Mouse (Mus musculus) limb, embryonic 12.5 days (tissue): ENCODE measurements around the gene Asic2. TPM values are rescaled to one million over a fixed set of nuclear protein-coding genes. Genes with fewer than 3 reads are reported as not detected.
A peak's percentile ranks its signal among the peaks of the same experiment; 100 is the strongest.

ENCODE experiments used
- ATAC-seq: fragments of 200-750 bp; cut with Nextera tagmentation; 2 replicates; pipeline ENCODE4 v1.8.0; 2017; ENCODE audit warnings: low read depth, moderate TSS enrichment; ENCODE audit not compliant: insufficient number of reproducible peaks, insufficient read depth, low FRiP score, low TSS enrichment
- H3K27ac ChIP-seq: fragments of 300-500 bp; sonication (generic); 2 replicates; pipeline ENCODE4 v1.5.1; 2016; ENCODE audit warnings: mild to moderate bottlenecking, moderate library complexity
- H3K27me3 ChIP-seq: fragments of 300-500 bp; sonication (generic); 2 replicates; pipeline ENCODE4 v1.6.1; 2016; ENCODE audit warnings: mild to moderate bottlenecking, moderate library complexity
- H3K36me3 ChIP-seq: fragments of 300-500 bp; sonication (generic); 2 replicates; pipeline ENCODE4 v1.6.1; 2016; ENCODE audit warnings: mild to moderate bottlenecking, moderate library complexity
- H3K4me1 ChIP-seq: fragments of 300-500 bp; sonication (generic); replicated peaks from 2 replicates; pipeline ENCODE4 v1.6.1; 2016
- H3K4me2 ChIP-seq: fragments of 300-500 bp; sonication (generic); 2 replicates; pipeline ENCODE4 v1.6.1; 2016; ENCODE audit warnings: mild to moderate bottlenecking, moderate library complexity
- H3K4me3 ChIP-seq: fragments of 300-500 bp; sonication (generic); replicated peaks from 2 replicates; pipeline ENCODE4 v1.5.1; 2016; ENCODE audit warnings: mild to moderate bottlenecking
- H3K9ac ChIP-seq: fragments of 300-500 bp; sonication (generic); replicated peaks from 2 replicates; pipeline ENCODE4 v1.6.1; 2016; ENCODE audit warnings: mild to moderate bottlenecking, moderate library complexity
- H3K9me3 ChIP-seq: fragments of 300-500 bp; sonication (generic); 2 replicates; pipeline ENCODE4 v1.6.1; 2016; ENCODE audit warnings: mild to moderate bottlenecking, moderate library complexity
- WGBS: fragments of 180-500 bp; shearing (Covaris S2); methylation state at CpG from one replicate; pipeline ENCODE4 v1.1.7; 2016; 5-methylcytosine and 5-hydroxymethylcytosine counted together
- polyA plus RNA-seq: library from polyadenylated mRNA; unstranded; fragments of >200 nt; fragmentation: Nextera tagmentation; extraction: Ambion mirVana; gene quantifications from 2 replicates; pipeline ENCODE4 v1.2.1, GENCODE M21; 2016

Gene Asic2
- polyA plus RNA-seq = 0.51 and 0.60 TPM in 2 replicates

- Histone ChIP-seq H3K9ac (no peak within 1 kb of the TSS), H3K27me3 (peaks cover 61% of the 10 kb centered on the region)
These were observed at the start of gene Asic2 for GRCm38 (mm10) chr11:81968401-81968881. Gene Asic2, minus strand, starts transcription at chr11:81968457.

DNA sequence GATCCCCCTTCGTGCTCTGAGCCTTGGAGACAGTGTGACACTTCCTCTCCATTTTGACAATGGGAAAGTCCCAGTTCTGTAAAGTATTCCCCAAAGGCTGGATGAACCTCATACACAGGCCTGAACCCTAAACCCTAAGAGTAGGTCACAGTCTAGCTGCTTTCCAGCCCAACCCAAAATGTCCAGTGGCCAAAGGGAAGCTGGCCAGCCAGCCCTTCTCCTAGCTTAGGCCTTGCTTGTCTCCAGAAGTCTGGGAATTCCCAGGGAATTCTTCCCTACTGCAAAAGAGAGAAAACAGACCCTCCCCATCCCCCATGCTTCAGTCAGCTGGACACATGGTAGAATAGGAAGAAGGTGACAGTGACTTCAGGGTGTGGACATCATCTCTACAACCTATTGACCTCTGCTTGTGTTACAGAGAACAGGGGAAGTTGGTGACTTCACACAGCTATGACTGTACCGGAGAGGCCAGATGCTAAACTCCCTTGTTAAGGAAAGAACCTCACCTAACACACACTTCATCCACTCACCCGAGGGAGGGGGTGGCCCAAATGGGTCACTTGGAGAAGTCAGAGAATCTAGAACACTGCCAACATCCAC lies 48.0 kb upstream of the Asic2 start:
- Histone ChIP-seq H3K4me3 (no peak overlapping the region), H3K4me1 (no peaks in the 10 kb centered on the region), H3K4me2 (no peak overlapping the region), H3K9ac (no peak overlapping the region), H3K36me3 (no peaks in the 10 kb centered on the region), H3K9me3 (no peaks in the 10 kb centered on the region), H3K27ac (no peak overlapping the region), H3K27me3 (no peaks in the 10 kb centered on the region)
- ATAC-seq = no peak
- 71% methylated on average over 3 of the region's 3 CpGs for WGBS

More at GRCm38 (mm10) chr11:81968401-81968881, at the start of gene Asic2:
- 2% methylated on average over 29 of the region's 29 CpGs for WGBS
- H3K4me2 ChIP-seq = peak within 1 kb of the TSS; percentile 53
- H3K4me1 ChIP-seq = peaks cover 11% of the 10 kb centered on the region; the same call in 1 of the 2 replicates
- peak within 1 kb of the TSS; percentile 22 for H3K4me3 ChIP-seq
- no peaks in the 10 kb centered on the region for H3K36me3 ChIP-seq
- H3K9me3 ChIP-seq = no peaks in the 10 kb centered on the region
- H3K27ac ChIP-seq = no peak within 1 kb of the TSS
- ATAC-seq = no peak

- Histone ChIP-seq H3K9me3 (no peaks in the 10 kb centered on the region), H3K4me1 (no peaks in the 10 kb centered on the region), H3K27me3 (no peaks in the 10 kb centered on the region; the same call in 1 of the 2 replicates), H3K27ac (no peak overlapping the region), H3K4me2 (no peak overlapping the region), H3K36me3 (no peaks in the 10 kb centered on the region), H3K9ac (no peak overlapping the region), H3K4me3 (no peak overlapping the region)
- no peak for ATAC-seq
- WGBS = 54% methylated on average over 2 of the region's 2 CpGs
These were observed 46.8 kb upstream of the Asic2 start for GRCm38 (mm10) chr11:82015066-82015465.

DNA sequence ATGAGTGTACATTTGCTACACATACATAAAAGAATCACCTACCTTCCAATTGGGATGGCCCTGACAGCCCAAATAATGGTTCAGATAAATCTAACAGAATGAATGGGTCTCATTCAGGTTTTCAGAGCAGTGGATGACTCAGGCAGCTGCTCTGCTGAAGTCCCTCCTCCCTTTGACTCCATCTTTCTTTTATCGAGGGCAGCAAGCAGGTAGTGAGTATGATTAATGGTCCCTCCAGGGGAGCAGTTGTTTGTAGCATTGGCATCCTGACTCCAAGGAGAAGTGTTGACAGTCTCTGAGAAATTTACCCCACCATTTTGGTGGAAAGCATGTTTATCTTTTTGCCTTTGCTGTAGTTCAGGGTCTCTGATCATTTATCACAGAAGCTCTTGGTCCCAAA lies 45.5 kb upstream of the Asic2 start:
- H3K36me3 ChIP-seq = no peaks in the 10 kb centered on the region
- H3K4me3 ChIP-seq = no peak overlapping the region
- no peak overlapping the region for H3K9ac ChIP-seq
- no peak overlapping the region for H3K27ac ChIP-seq
- WGBS = 50% methylated on average over 1 of the region's 1 CpGs
- H3K9me3 ChIP-seq = no peaks in the 10 kb centered on the region
- no peak overlapping the region for H3K4me2 ChIP-seq
- no peak for ATAC-seq
- no peaks in the 10 kb centered on the region for H3K4me1 ChIP-seq
- no peaks in the 10 kb centered on the region; the same call in 1 of the 2 replicates for H3K27me3 ChIP-seq

DNA sequence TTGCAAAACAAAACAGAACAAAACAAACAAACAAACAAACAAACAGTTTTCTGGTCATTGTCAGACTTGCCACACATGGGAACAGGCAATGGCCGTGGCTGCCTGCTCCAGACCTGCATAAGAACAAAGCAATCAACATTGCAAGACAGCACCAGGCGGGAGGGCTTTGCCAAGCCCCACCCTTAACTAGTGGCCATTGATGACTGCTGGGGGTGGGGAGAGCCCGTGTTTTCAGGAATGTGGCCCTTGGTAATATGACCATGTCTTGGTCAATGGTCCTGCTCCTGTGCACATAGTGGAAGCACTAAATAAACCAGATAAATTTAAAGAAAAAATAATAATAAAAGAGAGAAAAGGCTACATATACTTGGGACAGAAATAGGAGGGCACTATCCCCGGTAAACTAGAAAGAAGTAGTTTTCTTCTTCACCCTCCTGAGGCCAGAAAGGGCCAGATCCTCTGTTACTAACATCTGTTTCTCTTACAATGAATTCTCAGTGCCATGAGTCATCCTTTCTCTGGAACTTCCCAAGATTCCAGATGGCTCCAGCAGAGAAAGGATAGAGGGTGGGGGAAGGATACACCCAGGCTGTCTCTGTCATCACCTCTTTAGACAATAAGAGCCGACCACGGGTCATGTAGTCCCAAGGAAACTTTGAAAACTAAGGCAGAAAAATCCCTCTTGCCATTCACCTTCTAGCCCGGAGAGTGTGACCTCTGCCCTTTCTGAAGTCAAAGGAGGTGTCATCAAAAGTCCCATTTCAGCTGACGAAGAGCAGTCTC lies 43.3 kb upstream of the Asic2 start:
- peaks cover 6% of the 10 kb centered on the region; the same call in 1 of the 2 replicates for H3K4me1 ChIP-seq
- H3K27ac ChIP-seq = no peak overlapping the region
- no peak overlapping the region for H3K4me3 ChIP-seq
- H3K4me2 ChIP-seq = no peak overlapping the region
- H3K9me3 ChIP-seq = no peaks in the 10 kb centered on the region
- WGBS = 52% methylated on average over 8 of the region's 8 CpGs
- H3K9ac ChIP-seq = no peak overlapping the region
- ATAC-seq = no peak
- H3K36me3 ChIP-seq = no peaks in the 10 kb centered on the region
- H3K27me3 ChIP-seq = no peaks in the 10 kb centered on the region; the same call in 1 of the 2 replicates

- peaks cover 6% of the 10 kb centered on the region; the same call in 1 of the 2 replicates for H3K4me1 ChIP-seq
- H3K4me2 ChIP-seq = no peak overlapping the region
- H3K27ac ChIP-seq = no peak overlapping the region
- no peaks in the 10 kb centered on the region for H3K36me3 ChIP-seq
- no peak for ATAC-seq
- no peaks in the 10 kb centered on the region for H3K9me3 ChIP-seq
- H3K27me3 ChIP-seq = no peaks in the 10 kb centered on the region; the same call in 1 of the 2 replicates
- H3K9ac ChIP-seq = no peak overlapping the region
- 87% methylated on average over 3 of the region's 3 CpGs for WGBS
- no peak overlapping the region for H3K4me3 ChIP-seq
These were observed 41.9 kb upstream of the Asic2 start for GRCm38 (mm10) chr11:82010115-82010514.

DNA sequence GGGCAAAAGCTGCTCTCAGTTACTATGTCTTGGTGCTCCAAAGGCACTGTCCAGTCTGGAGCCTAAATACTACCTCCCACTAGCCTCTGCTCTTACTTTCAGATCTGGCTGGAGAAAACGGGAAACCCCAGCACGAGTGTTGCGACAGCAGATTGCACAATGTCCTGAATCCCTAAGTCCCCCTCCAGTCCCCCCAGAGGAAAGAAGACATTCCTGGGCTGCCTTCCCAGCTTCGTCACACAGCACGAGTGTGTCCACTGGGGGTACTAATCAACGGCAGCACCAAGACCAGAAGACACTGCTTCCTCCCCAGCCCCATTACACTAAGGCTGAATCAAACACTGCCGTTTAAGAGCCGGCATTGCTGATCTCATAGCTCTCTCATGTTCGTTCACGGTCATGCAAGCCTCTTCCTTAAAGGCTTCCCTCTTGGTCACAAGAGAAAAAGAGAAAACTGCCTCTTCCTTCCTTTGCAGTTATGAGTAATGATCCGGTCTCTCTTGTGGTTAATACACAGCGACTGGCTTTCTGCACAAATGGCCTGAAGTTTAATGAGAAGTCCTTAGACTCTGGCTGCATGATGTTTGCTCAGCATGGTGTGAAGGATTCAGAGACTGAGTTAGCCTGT lies 38.7 kb upstream of the Asic2 start:
- Histone ChIP-seq H3K9ac (no peak overlapping the region), H3K4me2 (no peak overlapping the region), H3K4me1 (peaks cover 6% of the 10 kb centered on the region; the same call in 1 of the 2 replicates), H3K36me3 (no peaks in the 10 kb centered on the region), H3K27me3 (no peaks in the 10 kb centered on the region; the same call in 1 of the 2 replicates), H3K27ac (no peak overlapping the region), H3K4me3 (no peak overlapping the region), H3K9me3 (no peaks in the 10 kb centered on the region)
- no peak for ATAC-seq
- 55% methylated on average over 12 of the region's 12 CpGs for WGBS

GRCm38 (mm10) chr11:82004810-82005209 lies 36.6 kb upstream of the Asic2 start:
- Histone ChIP-seq H3K9ac (no peak overlapping the region), H3K27ac (no peak overlapping the region), H3K27me3 (no peaks in the 10 kb centered on the region), H3K9me3 (no peaks in the 10 kb centered on the region), H3K4me2 (no peak overlapping the region), H3K4me1 (peaks cover 14% of the 10 kb centered on the region), H3K4me3 (no peak overlapping the region), H3K36me3 (no peaks in the 10 kb centered on the region)
- ATAC-seq = no peak
- WGBS = 66% methylated on average over 2 of the region's 2 CpGs

DNA sequence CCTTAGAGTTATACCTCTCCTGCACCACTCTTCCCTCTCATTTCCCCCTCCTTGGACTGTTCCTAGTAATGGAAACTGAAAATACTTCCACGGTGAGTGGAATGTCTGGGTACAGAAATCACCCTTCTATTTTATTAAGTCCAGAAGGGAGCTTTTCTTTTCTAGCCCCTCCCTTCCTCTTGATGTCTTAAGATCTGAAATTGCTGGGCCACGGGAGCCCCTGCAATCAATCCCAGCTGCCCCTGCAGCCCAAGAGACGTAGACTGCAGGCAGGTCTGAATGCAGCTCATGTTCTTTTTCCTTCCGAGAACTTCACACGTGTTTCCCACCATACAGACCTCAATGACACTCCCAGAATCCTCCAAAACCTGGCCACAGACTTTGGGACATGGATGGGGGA lies 32.3 kb upstream of the Asic2 start:
- H3K4me3 ChIP-seq = no peak overlapping the region
- no peaks in the 10 kb centered on the region for H3K36me3 ChIP-seq
- no peak overlapping the region for H3K9ac ChIP-seq
- H3K27ac ChIP-seq = no peak overlapping the region
- H3K4me2 ChIP-seq = no peak overlapping the region
- H3K9me3 ChIP-seq = no peaks in the 10 kb centered on the region
- peaks cover 8% of the 10 kb centered on the region; the same call in 1 of the 2 replicates for H3K4me1 ChIP-seq
- 0 out of 2 replicates have a peak, but pooled peaks cover 5% of the 10 kb centered on the region for H3K27me3 ChIP-seq
- WGBS = 19% methylated on average over 5 of the region's 5 CpGs
- ATAC-seq = no peak

DNA sequence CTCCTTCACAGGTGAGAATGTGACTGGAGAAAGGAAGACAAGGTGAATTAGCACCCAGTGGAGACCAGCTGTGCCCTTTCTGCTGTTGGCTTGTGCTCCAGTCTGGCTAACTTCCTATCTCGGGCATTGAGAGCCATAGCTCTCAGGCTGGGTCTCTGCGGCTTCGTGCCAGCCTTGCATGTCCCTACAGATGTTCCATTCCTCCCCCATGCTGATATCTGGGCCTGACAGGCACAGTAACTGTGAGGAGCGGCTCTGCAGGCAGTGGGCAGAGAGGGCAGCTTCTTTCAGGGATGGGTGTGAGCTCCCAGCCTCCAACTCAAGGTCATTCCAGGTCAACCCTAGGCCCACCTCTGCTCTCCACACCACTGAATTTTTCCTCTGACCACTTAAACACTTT lies 31.2 kb upstream of the Asic2 start:
- no peak for ATAC-seq
- H3K36me3 ChIP-seq = no peaks in the 10 kb centered on the region
- WGBS = 66% methylated on average over 4 of the region's 4 CpGs
- H3K4me2 ChIP-seq = no peak overlapping the region
- H3K4me1 ChIP-seq = peaks cover 8% of the 10 kb centered on the region; the same call in 1 of the 2 replicates
- no peak overlapping the region for H3K4me3 ChIP-seq
- no peak overlapping the region for H3K9ac ChIP-seq
- no peak overlapping the region for H3K27ac ChIP-seq
- H3K9me3 ChIP-seq = no peaks in the 10 kb centered on the region
- 0 out of 2 replicates have a peak, but pooled peaks cover 5% of the 10 kb centered on the region for H3K27me3 ChIP-seq

- ATAC-seq = no peak
- Histone ChIP-seq H3K9me3 (no peaks in the 10 kb centered on the region), H3K4me1 (peaks cover 8% of the 10 kb centered on the region; the same call in 1 of the 2 replicates)
These were observed 30.4 kb upstream of the Asic2 start for GRCm38 (mm10) chr11:81998646-81999045.

More at GRCm38 (mm10) chr11:81998646-81999045, 30.4 kb upstream of the Asic2 start:
- WGBS = 92% methylated on average over 3 of the region's 3 CpGs
- Histone ChIP-seq H3K9ac (no peak overlapping the region), H3K27ac (no peak overlapping the region), H3K4me3 (no peak overlapping the region), H3K4me2 (no peak overlapping the region), H3K27me3 (0 out of 2 replicates have a peak, but pooled peaks cover 5% of the 10 kb centered on the region), H3K36me3 (no peaks in the 10 kb centered on the region)
